Mouse (Mus musculus) spleen, postnatal 10 days (tissue): ENCODE measurements around the gene Frem3.
A peak's percentile ranks its signal among the peaks of the same experiment; 100 is the strongest.

Experiments used
- DNase-seq, 2 experiments: peaks; one replicate each; pipeline ENCODE4 v3.0.0; 2021 to 2022; ENCODE audit warnings: low spot score in 2 of 2

Gene Frem3

GRCm38 (mm10) chr8:80610549-80611440, at the start of gene Frem3:
TSS of gene Frem3 (plus strand) at chr8:80611080.
- no peak for DNase-seq

DNA sequence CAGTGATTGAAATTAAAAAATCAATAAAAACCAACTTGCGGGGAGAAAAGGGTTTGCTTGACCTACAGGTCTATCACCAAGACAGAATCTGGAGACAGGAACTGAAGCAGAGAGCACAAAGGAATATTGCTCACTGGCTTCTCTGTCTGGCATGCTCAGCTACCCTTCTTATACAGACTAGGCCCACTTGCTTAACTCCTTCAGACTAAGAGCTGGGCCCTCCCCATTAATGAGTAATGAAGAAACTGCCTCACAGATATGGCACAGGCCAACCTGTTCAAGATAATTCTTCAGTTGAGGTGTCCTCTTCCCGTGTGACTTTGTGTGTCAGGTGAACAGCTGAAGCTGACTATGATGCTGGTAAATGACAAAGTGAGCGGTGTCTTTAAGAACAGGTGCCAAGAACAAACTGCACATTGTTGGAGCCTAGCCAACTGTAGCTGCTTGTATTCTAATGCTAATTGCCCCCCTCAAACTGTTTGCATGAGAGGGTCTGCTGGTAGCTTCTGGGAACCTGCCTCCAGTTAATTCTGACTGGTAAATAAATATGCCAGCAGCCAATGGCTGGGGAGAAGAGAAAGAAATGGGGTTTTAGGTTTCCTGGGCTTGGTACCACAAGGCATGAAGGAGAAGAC, 46.6 kb upstream of the Frem3 start:
- no peak for DNase-seq

- no peak for DNase-seq
These were observed 43.4 kb upstream of the Frem3 start for GRCm38 (mm10) chr8:80567471-80567870.

- DNase-seq, result no peak
These were observed 42.5 kb upstream of the Frem3 start for GRCm38 (mm10) chr8:80568243-80568995.

- DNase-seq, result no peak
These were observed 38.3 kb upstream of the Frem3 start for GRCm38 (mm10) chr8:80572417-80573061.

GRCm38 (mm10) chr8:80577126-80577525, 33.8 kb upstream of the Frem3 start:
- DNase-seq, result no peak

GRCm38 (mm10) chr8:80579038-80579437, 31.8 kb upstream of the Frem3 start:
- no peak for DNase-seq

DNA sequence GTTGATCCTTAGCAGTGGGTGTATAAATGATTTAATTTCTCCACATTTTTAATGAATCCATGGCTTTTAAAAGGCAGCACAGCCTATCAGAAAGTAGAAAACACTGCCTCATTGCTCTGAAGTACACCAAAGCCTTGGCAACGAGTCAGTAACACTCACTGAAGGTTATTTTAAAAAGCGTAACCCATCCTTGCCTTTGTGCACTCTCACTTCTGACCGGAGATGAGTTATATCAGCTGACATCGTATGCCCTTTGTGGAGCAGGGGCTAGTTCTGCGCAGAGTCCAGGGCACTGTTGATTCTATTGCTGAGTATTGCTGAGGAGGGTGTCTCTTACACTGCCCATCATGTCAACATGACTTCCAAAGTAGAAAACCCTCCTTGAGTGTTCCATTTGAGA, 18.3 kb upstream of the Frem3 start:
- DNase-seq, result no peak

DNA sequence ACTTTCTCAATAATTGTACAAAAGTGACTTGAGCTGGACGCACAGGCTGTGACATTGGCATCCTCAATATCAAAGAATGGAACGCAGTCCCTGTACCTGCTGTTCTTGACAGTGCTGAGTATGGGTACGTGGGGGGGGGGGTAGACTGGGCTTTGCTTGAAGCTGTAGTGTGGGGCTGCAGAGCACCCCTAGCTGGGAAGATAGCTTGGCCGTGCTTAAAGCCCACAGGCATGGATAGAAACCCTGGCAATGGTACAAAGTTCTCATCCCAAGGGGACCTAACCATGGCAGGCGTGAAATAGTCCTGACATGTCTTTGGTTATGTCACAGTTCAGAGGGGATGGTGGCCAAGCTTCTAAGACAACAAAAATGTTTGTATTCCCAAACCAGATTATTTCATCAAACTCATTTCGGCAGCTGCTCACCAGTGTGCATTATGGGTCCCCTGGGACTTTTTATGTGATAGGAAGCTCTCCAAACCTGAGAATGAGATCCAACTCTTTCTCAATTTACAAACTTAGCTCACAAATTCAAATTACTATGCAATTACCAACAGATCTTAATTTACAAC, 10.2 kb upstream of the Frem3 start:
- DNase-seq, result no peak

GRCm38 (mm10) chr8:80601886-80602285, 9.0 kb upstream of the Frem3 start:
- DNase-seq, result no peak

- no peak for DNase-seq
These were observed 3.8 kb upstream of the Frem3 start for GRCm38 (mm10) chr8:80607082-80607481.

DNA sequence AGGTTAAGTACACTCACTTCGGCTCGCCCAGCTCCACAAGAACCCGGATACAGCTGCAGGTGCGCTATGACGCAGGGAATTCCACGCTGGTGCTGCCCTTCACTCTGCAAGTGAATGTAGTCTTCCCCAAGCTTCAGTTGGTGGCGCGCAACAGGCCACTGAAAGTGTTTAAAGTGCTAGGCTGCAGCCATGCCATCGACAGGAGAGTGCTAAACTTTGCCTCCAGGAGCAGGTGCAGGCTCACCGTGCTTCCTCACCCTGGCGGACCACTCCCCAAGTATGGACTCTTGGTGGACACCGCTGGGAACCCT, 516 bp downstream of the Frem3 start:
- no peak for DNase-seq

GRCm38 (mm10) chr8:80619787-80620186, 8.9 kb downstream of the Frem3 start:
- DNase-seq, result no peak

- no peak for DNase-seq
These were observed 36.5 kb downstream of the Frem3 start for GRCm38 (mm10) chr8:80647394-80647793.

- peak in 1 of 2 experiments; percentile 20 for DNase-seq
These were observed 46.8 kb downstream of the Frem3 start for GRCm38 (mm10) chr8:80657639-80658038.

DNA sequence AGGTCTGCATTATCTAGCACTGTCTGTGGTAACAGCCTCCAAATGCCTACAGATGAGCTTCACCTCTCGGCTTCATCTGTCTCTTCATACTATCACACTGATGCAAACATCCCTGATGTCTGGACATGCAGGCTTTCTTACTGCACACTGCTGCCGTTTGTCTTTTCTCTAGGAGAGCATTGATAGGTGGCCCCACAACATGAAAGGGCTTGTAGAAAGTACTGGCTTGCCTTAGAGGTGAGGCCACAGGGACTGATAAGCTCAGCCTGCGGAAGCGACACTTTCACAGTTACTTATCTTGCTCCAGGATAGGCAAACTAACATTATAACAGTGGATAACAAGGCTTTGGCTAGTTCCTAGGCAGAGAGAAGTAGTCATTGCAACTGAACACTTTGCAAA, 50.2 kb downstream of the Frem3 start:
- no peak for DNase-seq

DNA sequence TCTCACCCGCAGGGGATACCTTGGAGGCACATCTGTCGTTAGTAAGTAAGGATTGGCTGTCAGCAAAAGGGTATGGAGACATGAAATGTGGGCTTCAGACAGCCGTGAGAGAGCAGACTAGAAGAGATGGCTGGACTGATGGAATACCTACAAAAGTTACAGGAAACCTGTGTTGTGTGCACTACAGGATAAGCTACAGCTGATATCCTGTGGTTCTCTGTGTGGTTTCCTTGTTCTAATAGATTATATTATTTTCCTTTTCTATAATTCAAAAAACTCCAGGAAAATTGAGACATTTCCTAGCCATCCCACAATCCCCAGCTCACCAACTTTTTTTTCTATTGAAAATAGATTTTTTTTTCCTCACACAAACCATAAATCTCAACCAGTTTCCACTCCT, 52.6 kb downstream of the Frem3 start:
- peak in 1 of 2 experiments; percentile 1 for DNase-seq

- DNase-seq, result no peak
These were observed 58.5 kb downstream of the Frem3 start for GRCm38 (mm10) chr8:80669277-80669901.

GRCm38 (mm10) chr8:80682594-80682993, 71.7 kb downstream of the Frem3 start:
- DNase-seq, result no peak

DNA sequence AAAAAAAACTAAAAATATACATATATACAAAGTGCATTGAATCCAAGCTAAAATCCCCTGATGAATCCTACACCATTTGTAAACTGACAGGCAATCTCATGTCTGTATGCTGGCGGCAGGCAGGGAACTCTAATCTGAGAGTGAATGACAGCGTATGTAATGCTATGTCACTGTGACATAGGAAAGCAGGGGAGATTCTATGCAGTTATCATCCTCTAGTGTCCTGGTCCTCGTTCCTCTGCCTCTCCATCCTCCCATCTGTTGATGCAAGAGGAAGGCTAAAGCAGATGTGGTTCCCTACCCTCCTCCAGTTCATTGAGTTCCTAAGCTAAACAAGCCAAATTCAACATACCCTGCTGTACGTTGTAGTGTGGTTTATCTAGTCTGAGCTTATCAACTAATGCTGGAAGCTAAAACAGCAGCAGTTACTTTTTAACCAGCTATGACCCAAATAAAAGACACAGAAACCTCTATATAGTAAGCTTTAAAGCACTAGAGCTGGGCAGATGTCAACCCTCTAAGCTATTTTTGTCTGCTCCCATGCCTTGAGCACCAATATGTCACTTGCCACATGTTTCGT, 73.0 kb downstream of the Frem3 start:
- peak in 1 of 2 experiments; percentile 37 for DNase-seq

GRCm38 (mm10) chr8:80688141-80688540, 77.3 kb downstream of the Frem3 start:
- peak; percentile 87 to 92 for DNase-seq
